Mouse (Mus musculus): ENCODE measurements around the gene Dhx16. TPM values are rescaled to one million over a fixed set of nuclear protein-coding genes. Genes with fewer than 3 reads are reported as not detected.
A peak's percentile ranks its signal among the peaks of the same experiment; 100 is the strongest.

Dhx16 gene
- polyA plus RNA-seq, 1 experiment from 2014 or later, result 23.8 TPM

- Histone ChIP-seq H3K4me2 (peak overlapping the region; percentile 98), H3K4me1 (ENCODE audit: control insufficient read depth, insufficient read depth, low read length) (peaks cover 14% of the 10 kb centered on the region), H3K9me3 (replicated peaks; ENCODE audit: control insufficient read depth, low read length) (no peaks in the 10 kb centered on the region), H3K4me3 (ENCODE audit: low read depth, low read length) (peak overlapping the region; percentile 77), H3K27me3 (ENCODE audit: control insufficient read depth, insufficient read depth, low read length) (no peaks in the 10 kb centered on the region), H3K36me3 (ENCODE audit: control insufficient read depth, insufficient read depth, low read length) (peaks cover 11% of the 10 kb centered on the region), H3K9ac (ENCODE audit: low read depth, low read length) (peak overlapping the region; percentile 56; the same call in 1 of the 2 replicates), H3K27ac (ENCODE audit: low read depth, low read length) (peak overlapping the region; percentile 43)
- ATAC-seq (replicated peaks; ENCODE audit: insufficient number of reproducible peaks, low FRiP score, low TSS enrichment), result 0 out of 2 replicates have a peak, but pooled peaks have one; percentile 5
- 40% methylated on average over 23 of the region's 23 CpGs for WGBS (ENCODE audit: insufficient replicate concordance)
These were observed 18.3 kb downstream of the Dhx16 start for GRCm38 (mm10) chr17:35897644-35898573.

- Histone ChIP-seq H3K9me3 (replicated peaks; ENCODE audit: control insufficient read depth, low read length) (no peaks in the 10 kb centered on the region), H3K27me3 (ENCODE audit: control insufficient read depth, insufficient read depth, low read length) (no peaks in the 10 kb centered on the region), H3K4me2 (no peak overlapping the region), H3K9ac (ENCODE audit: low read depth, low read length) (no peak overlapping the region), H3K4me1 (ENCODE audit: control insufficient read depth, insufficient read depth, low read length) (peaks cover 14% of the 10 kb centered on the region), H3K36me3 (ENCODE audit: control insufficient read depth, insufficient read depth, low read length) (peaks cover 9% of the 10 kb centered on the region; the same call in 1 of the 2 replicates), H3K4me3 (ENCODE audit: low read depth, low read length) (no peak overlapping the region), H3K27ac (ENCODE audit: low read depth, low read length) (no peak overlapping the region)
- ATAC-seq (replicated peaks; ENCODE audit: insufficient number of reproducible peaks, low FRiP score, low TSS enrichment), result no peak
- WGBS (ENCODE audit: insufficient replicate concordance), result 78% methylated on average over 3 of the region's 3 CpGs
These were observed 21.0 kb downstream of the Dhx16 start for GRCm38 (mm10) chr17:35900636-35901035.

- Histone ChIP-seq H3K4me3 (ENCODE audit: low read depth, low read length) (no peak overlapping the region), H3K4me1 (ENCODE audit: control insufficient read depth, insufficient read depth, low read length) (no peaks in the 10 kb centered on the region), H3K9me3 (replicated peaks; ENCODE audit: control insufficient read depth, low read length) (no peaks in the 10 kb centered on the region), H3K36me3 (ENCODE audit: control insufficient read depth, insufficient read depth, low read length) (peaks cover 11% of the 10 kb centered on the region), H3K9ac (ENCODE audit: low read depth, low read length) (0 out of 2 replicates have a peak overlapping the region, but pooled peaks have one; percentile 16), H3K27me3 (ENCODE audit: control insufficient read depth, insufficient read depth, low read length) (no peaks in the 10 kb centered on the region), H3K4me2 (no peak overlapping the region), H3K27ac (ENCODE audit: low read depth, low read length) (no peak overlapping the region)
- 83% methylated on average over 9 of the region's 9 CpGs for WGBS (ENCODE audit: insufficient replicate concordance)
- no peak for ATAC-seq (replicated peaks; ENCODE audit: insufficient number of reproducible peaks, low FRiP score, low TSS enrichment)
These were observed 23.8 kb downstream of the Dhx16 start for GRCm38 (mm10) chr17:35903343-35903991.

GRCm38 (mm10) chr17:35903992-35904355, 24.4 kb downstream of the Dhx16 start:
- no peaks in the 10 kb centered on the region for H3K27me3 ChIP-seq (ENCODE audit: control insufficient read depth, insufficient read depth, low read length)
- no peak overlapping the region for H3K9ac ChIP-seq (ENCODE audit: low read depth, low read length)
- peaks cover 11% of the 10 kb centered on the region for H3K36me3 ChIP-seq (ENCODE audit: control insufficient read depth, insufficient read depth, low read length)
- no peak overlapping the region for H3K27ac ChIP-seq (ENCODE audit: low read depth, low read length)
- H3K4me3 ChIP-seq (ENCODE audit: low read depth, low read length), result no peak overlapping the region
- no peak for ATAC-seq (replicated peaks; ENCODE audit: insufficient number of reproducible peaks, low FRiP score, low TSS enrichment)
- H3K4me1 ChIP-seq (ENCODE audit: control insufficient read depth, insufficient read depth, low read length), result peaks cover 2% of the 10 kb centered on the region
- H3K4me2 ChIP-seq, result no peak overlapping the region
- no peaks in the 10 kb centered on the region for H3K9me3 ChIP-seq (replicated peaks; ENCODE audit: control insufficient read depth, low read length)
- WGBS (ENCODE audit: insufficient replicate concordance), result 71% methylated on average over 4 of the region's 4 CpGs

- peaks cover 11% of the 10 kb centered on the region for H3K36me3 ChIP-seq (ENCODE audit: control insufficient read depth, insufficient read depth, low read length)
- no peaks in the 10 kb centered on the region for H3K27me3 ChIP-seq (ENCODE audit: control insufficient read depth, insufficient read depth, low read length)
- H3K4me2 ChIP-seq, result no peak overlapping the region
- peaks cover 6% of the 10 kb centered on the region for H3K4me1 ChIP-seq (ENCODE audit: control insufficient read depth, insufficient read depth, low read length)
- no peak overlapping the region for H3K27ac ChIP-seq (ENCODE audit: low read depth, low read length)
- ATAC-seq (replicated peaks; ENCODE audit: insufficient number of reproducible peaks, low FRiP score, low TSS enrichment), result no peak
- H3K9ac ChIP-seq (ENCODE audit: low read depth, low read length), result no peak overlapping the region
- H3K9me3 ChIP-seq (replicated peaks; ENCODE audit: control insufficient read depth, low read length), result no peaks in the 10 kb centered on the region
- no peak overlapping the region for H3K4me3 ChIP-seq (ENCODE audit: low read depth, low read length)
- WGBS (ENCODE audit: insufficient replicate concordance), result 90% methylated on average over 1 of the region's 1 CpGs
These were observed 26.0 kb downstream of the Dhx16 start for GRCm38 (mm10) chr17:35905587-35905986.

- WGBS (ENCODE audit: insufficient replicate concordance), result 82% methylated on average over 2 of the region's 2 CpGs
- Histone ChIP-seq H3K36me3 (ENCODE audit: control insufficient read depth, insufficient read depth, low read length) (peaks cover 11% of the 10 kb centered on the region), H3K27ac (ENCODE audit: low read depth, low read length) (no peak overlapping the region), H3K4me2 (no peak overlapping the region), H3K9me3 (replicated peaks; ENCODE audit: control insufficient read depth, low read length) (no peaks in the 10 kb centered on the region), H3K27me3 (ENCODE audit: control insufficient read depth, insufficient read depth, low read length) (no peaks in the 10 kb centered on the region), H3K4me3 (ENCODE audit: low read depth, low read length) (no peak overlapping the region), H3K4me1 (ENCODE audit: control insufficient read depth, insufficient read depth, low read length) (peaks cover 6% of the 10 kb centered on the region), H3K9ac (ENCODE audit: low read depth, low read length) (no peak overlapping the region)
- ATAC-seq (replicated peaks; ENCODE audit: insufficient number of reproducible peaks, low FRiP score, low TSS enrichment), result no peak
These were observed 28.0 kb downstream of the Dhx16 start for GRCm38 (mm10) chr17:35907609-35908008.

GRCm38 (mm10) chr17:35909186-35909918, 29.7 kb downstream of the Dhx16 start:
- no peak for ATAC-seq (replicated peaks; ENCODE audit: insufficient number of reproducible peaks, low FRiP score, low TSS enrichment)
- Histone ChIP-seq H3K9me3 (replicated peaks; ENCODE audit: control insufficient read depth, low read length) (no peaks in the 10 kb centered on the region), H3K36me3 (ENCODE audit: control insufficient read depth, insufficient read depth, low read length) (peaks cover 7% of the 10 kb centered on the region), H3K4me3 (ENCODE audit: low read depth, low read length) (peak overlapping the region; percentile 63), H3K9ac (ENCODE audit: low read depth, low read length) (peak overlapping the region; percentile 72), H3K4me1 (ENCODE audit: control insufficient read depth, insufficient read depth, low read length) (peaks cover 6% of the 10 kb centered on the region), H3K27me3 (ENCODE audit: control insufficient read depth, insufficient read depth, low read length) (no peaks in the 10 kb centered on the region), H3K27ac (ENCODE audit: low read depth, low read length) (peak overlapping the region; percentile 42; the same call in 1 of the 2 replicates), H3K4me2 (peak overlapping the region; percentile 83)
- 22% methylated on average over 20 of the region's 20 CpGs for WGBS (ENCODE audit: insufficient replicate concordance)

- Histone ChIP-seq H3K4me1 (ENCODE audit: control insufficient read depth, insufficient read depth, low read length) (peaks cover 6% of the 10 kb centered on the region), H3K36me3 (ENCODE audit: control insufficient read depth, insufficient read depth, low read length) (peaks cover 7% of the 10 kb centered on the region), H3K4me3 (ENCODE audit: low read depth, low read length) (peak within 1 kb of the TSS; percentile 63), H3K4me2 (peak within 1 kb of the TSS; percentile 83), H3K9me3 (replicated peaks; ENCODE audit: control insufficient read depth, low read length) (no peaks in the 10 kb centered on the region), H3K27ac (ENCODE audit: low read depth, low read length) (peak within 1 kb of the TSS; percentile 42; the same call in 1 of the 2 replicates), H3K27me3 (ENCODE audit: control insufficient read depth, insufficient read depth, low read length) (no peaks in the 10 kb centered on the region), H3K9ac (ENCODE audit: low read depth, low read length) (peak within 1 kb of the TSS; percentile 72)
- WGBS (ENCODE audit: insufficient replicate concordance), result 3% methylated on average over 25 of the region's 25 CpGs
- peak; percentile 86 for ATAC-seq (replicated peaks; ENCODE audit: insufficient number of reproducible peaks, low FRiP score, low TSS enrichment)
These were observed 30.3 kb downstream of the Dhx16 start, which contains the start of gene Atat1 for GRCm38 (mm10) chr17:35909919-35910369. Gene Atat1, minus strand, starts transcription at chr17:35910075.

Data from heart, embryonic 11.5 days (tissue).